Mouse (Mus musculus): Measurements from ENCODE around the gene Cacna2d2. TPM values are rescaled to one million over a fixed set of nuclear protein-coding genes. Genes with fewer than 3 reads are reported as not detected.

The Cacna2d2 gene
- polyA plus RNA-seq, 1 experiment from 2014 or later, result 0.15 TPM

GRCm38 (mm10) chr9:107368302-107368701 is 31.1 kb upstream of the Cacna2d2 start:
- DNase-seq (ENCODE audit: low spot score) (no peak), ATAC-seq (ENCODE audit: low FRiP score, low TSS enrichment) (no peak)
- Histone ChIP-seq H3K4me1 (replicated peaks; ENCODE audit: control insufficient read depth, insufficient read depth) (no peaks in the 10 kb centered on the region), H3K9me3 (ENCODE audit: control insufficient read depth, low read length) (no peaks in the 10 kb centered on the region), H3K9ac (ENCODE audit: low read length) (no peak overlapping the region), H3K4me2 (replicated peaks; ENCODE audit: low read depth) (no peak overlapping the region), H3K36me3 (ENCODE audit: control insufficient read depth, insufficient read depth, low read length) (no peaks in the 10 kb centered on the region), H3K4me3 (ENCODE audit: low read depth, low read length) (no peak overlapping the region), H3K27ac (replicated peaks) (no peak overlapping the region), H3K27me3 (ENCODE audit: control insufficient read depth, insufficient read depth, low read length) (no peaks in the 10 kb centered on the region)
- 69% methylated on average over 1 of the region's 1 CpGs for WGBS
- TF ChIP-seq CTCF (IDR thresholded peaks at IDR 0.05; ENCODE audit: low read depth) (no peak), EP300 (optimal IDR thresholded peaks at IDR 0.05) (no peak)

- H3K4me3 ChIP-seq (ENCODE audit: low read depth, low read length), result no peak overlapping the region
- H3K27me3 ChIP-seq (ENCODE audit: control insufficient read depth, insufficient read depth, low read length), result no peaks in the 10 kb centered on the region
- TF ChIP-seq EP300 (optimal IDR thresholded peaks at IDR 0.05), result no peak
- no peak for TF ChIP-seq CTCF (IDR thresholded peaks at IDR 0.05; ENCODE audit: low read depth)
- no peaks in the 10 kb centered on the region for H3K36me3 ChIP-seq (ENCODE audit: control insufficient read depth, insufficient read depth, low read length)
- no peaks in the 10 kb centered on the region for H3K9me3 ChIP-seq (ENCODE audit: control insufficient read depth, low read length)
- no peak overlapping the region for H3K27ac ChIP-seq (replicated peaks)
- ATAC-seq (ENCODE audit: low FRiP score, low TSS enrichment) (no peak), DNase-seq (ENCODE audit: low spot score) (no peak)
- H3K4me2 ChIP-seq (replicated peaks; ENCODE audit: low read depth), result no peak overlapping the region
- H3K9ac ChIP-seq (ENCODE audit: low read length), result no peak overlapping the region
- no peaks in the 10 kb centered on the region for H3K4me1 ChIP-seq (replicated peaks; ENCODE audit: control insufficient read depth, insufficient read depth)
- 32% methylated on average over 10 of the region's 10 CpGs for WGBS
Observed at GRCm38 (mm10) chr9:107369270-107370105, 29.9 kb upstream of the Cacna2d2 start.

- H3K4me2 ChIP-seq (replicated peaks; ENCODE audit: low read depth), result no peak overlapping the region
- no peaks in the 10 kb centered on the region for H3K36me3 ChIP-seq (ENCODE audit: control insufficient read depth, insufficient read depth, low read length)
- DNase-seq (ENCODE audit: low spot score) (no peak), ATAC-seq (ENCODE audit: low FRiP score, low TSS enrichment) (no peak)
- no peak overlapping the region for H3K27ac ChIP-seq (replicated peaks)
- H3K9me3 ChIP-seq (ENCODE audit: control insufficient read depth, low read length), result no peaks in the 10 kb centered on the region
- no peak for TF ChIP-seq CTCF (IDR thresholded peaks at IDR 0.05; ENCODE audit: low read depth)
- H3K4me3 ChIP-seq (ENCODE audit: low read depth, low read length), result no peak overlapping the region
- no peaks in the 10 kb centered on the region for H3K4me1 ChIP-seq (replicated peaks; ENCODE audit: control insufficient read depth, insufficient read depth)
- WGBS, result 19% methylated on average over 4 of the region's 4 CpGs
- H3K27me3 ChIP-seq (ENCODE audit: control insufficient read depth, insufficient read depth, low read length), result no peaks in the 10 kb centered on the region
- no peak overlapping the region for H3K9ac ChIP-seq (ENCODE audit: low read length)
Observed at GRCm38 (mm10) chr9:107370106-107370463, 29.3 kb upstream of the Cacna2d2 start.

GRCm38 (mm10) chr9:107372441-107372840 is 27.0 kb upstream of the Cacna2d2 start:
- Histone ChIP-seq H3K27ac (replicated peaks) (no peak overlapping the region), H3K9ac (ENCODE audit: low read length) (no peak overlapping the region), H3K36me3 (ENCODE audit: control insufficient read depth, insufficient read depth, low read length) (no peaks in the 10 kb centered on the region), H3K27me3 (ENCODE audit: control insufficient read depth, insufficient read depth, low read length) (no peaks in the 10 kb centered on the region; the same call in 1 of the 2 replicates), H3K4me3 (ENCODE audit: low read depth, low read length) (no peak overlapping the region), H3K4me1 (replicated peaks; ENCODE audit: control insufficient read depth, insufficient read depth) (no peaks in the 10 kb centered on the region), H3K9me3 (ENCODE audit: control insufficient read depth, low read length) (no peaks in the 10 kb centered on the region), H3K4me2 (replicated peaks; ENCODE audit: low read depth) (no peak overlapping the region)
- DNase-seq (ENCODE audit: low spot score), result no peak
- 64% methylated on average over 4 of the region's 4 CpGs for WGBS
- ATAC-seq (ENCODE audit: low FRiP score, low TSS enrichment), result no peak
- no peak for TF ChIP-seq EP300 (optimal IDR thresholded peaks at IDR 0.05)
- TF ChIP-seq CTCF (IDR thresholded peaks at IDR 0.05; ENCODE audit: low read depth), result no peak

GRCm38 (mm10) chr9:107374623-107375022 is 24.8 kb upstream of the Cacna2d2 start:
- DNase-seq (ENCODE audit: low spot score) (peak; percentile 70), ATAC-seq (ENCODE audit: low FRiP score, low TSS enrichment) (0 out of 2 replicates have a peak, but pooled peaks have one; percentile 36)
- Histone ChIP-seq H3K9ac (ENCODE audit: low read length) (no peak overlapping the region), H3K4me2 (replicated peaks; ENCODE audit: low read depth) (no peak overlapping the region), H3K4me1 (replicated peaks; ENCODE audit: control insufficient read depth, insufficient read depth) (no peaks in the 10 kb centered on the region), H3K4me3 (ENCODE audit: low read depth, low read length) (no peak overlapping the region), H3K36me3 (ENCODE audit: control insufficient read depth, insufficient read depth, low read length) (no peaks in the 10 kb centered on the region), H3K9me3 (ENCODE audit: control insufficient read depth, low read length) (no peaks in the 10 kb centered on the region), H3K27ac (replicated peaks) (no peak overlapping the region), H3K27me3 (ENCODE audit: control insufficient read depth, insufficient read depth, low read length) (no peaks in the 10 kb centered on the region; the same call in 1 of the 2 replicates)
- TF ChIP-seq CTCF (IDR thresholded peaks at IDR 0.05; ENCODE audit: low read depth) (peak; percentile 62), EP300 (optimal IDR thresholded peaks at IDR 0.05) (no peak)
- 7% methylated on average over 8 of the region's 8 CpGs for WGBS

GRCm38 (mm10) chr9:107375451-107375850 is 24.0 kb upstream of the Cacna2d2 start:
- DNase-seq (ENCODE audit: low spot score) (no peak), ATAC-seq (ENCODE audit: low FRiP score, low TSS enrichment) (no peak)
- H3K4me1 ChIP-seq (replicated peaks; ENCODE audit: control insufficient read depth, insufficient read depth), result no peaks in the 10 kb centered on the region
- no peak overlapping the region for H3K27ac ChIP-seq (replicated peaks)
- H3K4me2 ChIP-seq (replicated peaks; ENCODE audit: low read depth), result no peak overlapping the region
- no peaks in the 10 kb centered on the region for H3K9me3 ChIP-seq (ENCODE audit: control insufficient read depth, low read length)
- 20% methylated on average over 5 of the region's 5 CpGs for WGBS
- H3K9ac ChIP-seq (ENCODE audit: low read length), result no peak overlapping the region
- H3K36me3 ChIP-seq (ENCODE audit: control insufficient read depth, insufficient read depth, low read length), result no peaks in the 10 kb centered on the region
- no peaks in the 10 kb centered on the region; the same call in 1 of the 2 replicates for H3K27me3 ChIP-seq (ENCODE audit: control insufficient read depth, insufficient read depth, low read length)
- TF ChIP-seq CTCF (IDR thresholded peaks at IDR 0.05; ENCODE audit: low read depth) (no peak), EP300 (optimal IDR thresholded peaks at IDR 0.05) (no peak)
- H3K4me3 ChIP-seq (ENCODE audit: low read depth, low read length), result no peak overlapping the region

Data from stomach, postnatal 0 days (tissue).